Mouse (Mus musculus): Measurements from ENCODE around the gene Slc25a1. TPM values are rescaled to one million over a fixed set of nuclear protein-coding genes. Genes with fewer than 3 reads are reported as not detected.

The Slc25a1 gene
- polyA plus RNA-seq, 1 experiment = 72.5 TPM

- Histone ChIP-seq H3K27me3 (ENCODE audit: control insufficient read depth, insufficient read depth, insufficient read length) (no peaks in the 10 kb centered on the region), H3K36me3 (ENCODE audit: control insufficient read depth, insufficient read depth) (no peaks in the 10 kb centered on the region), H3ac (ENCODE audit: control insufficient read depth, insufficient read length) (no peak within 1 kb of the TSS), H3K79me2 (ENCODE audit: control insufficient read depth, insufficient read depth) (peaks cover 20% of the 10 kb centered on the region), H3K4me2 (ENCODE audit: low read depth) (no peak within 1 kb of the TSS), H3K4me3 (no peak within 1 kb of the TSS)
- no peak for TF ChIP-seq REST (IDR thresholded peaks at IDR 0.05; ENCODE audit: insufficient read depth, insufficient read length)
- TF ChIP-seq POLR2A (IDR thresholded peaks at IDR 0.05; ENCODE audit: insufficient read length, low read depth) = no peak
- no peak for TF ChIP-seq MAX (IDR thresholded peaks at IDR 0.05; ENCODE audit: low read depth)
- TF ChIP-seq MYOG (IDR thresholded peaks at IDR 0.05; ENCODE audit: control insufficient read depth in 1 of 3, insufficient read depth in 1 of 3, insufficient read length in 2 of 3, low read depth in 2 of 3) = no peak
Measured at GRCm38 (mm10) chr16:17893923-17894322, 34.1 kb downstream of the Slc25a1 start, which contains the start of gene Tssk1. Gene Tssk1, plus strand, starts transcription at chr16:17894223.

- no peak overlapping the region for H3ac ChIP-seq (ENCODE audit: control insufficient read depth, insufficient read length)
- no peak overlapping the region for H3K4me2 ChIP-seq (ENCODE audit: low read depth)
- no peak for TF ChIP-seq CEBPB (IDR thresholded peaks at IDR 0.05; ENCODE audit: insufficient read depth, poor library complexity, severe bottlenecking)
- no peak for TF ChIP-seq USF1 (IDR thresholded peaks at IDR 0.05; ENCODE audit: low read depth)
- TF ChIP-seq E2F4 (IDR thresholded peaks at IDR 0.05; ENCODE audit: insufficient read depth) = no peak
- no peak for TF ChIP-seq REST (IDR thresholded peaks at IDR 0.05; ENCODE audit: insufficient read depth, insufficient read length)
- TF ChIP-seq MYOG (IDR thresholded peaks at IDR 0.05; ENCODE audit: control insufficient read depth in 1 of 3, insufficient read depth in 1 of 3, insufficient read length in 2 of 3, low read depth in 2 of 3) = no peak
- no peak for TF ChIP-seq TCF3 (IDR thresholded peaks at IDR 0.05; ENCODE audit: insufficient read length, low read depth)
- TF ChIP-seq POLR2AphosphoS2 (IDR thresholded peaks at IDR 0.05; ENCODE audit: insufficient read length, low read depth) = no peak
- TF ChIP-seq TCF12 (IDR thresholded peaks at IDR 0.05; ENCODE audit: insufficient read depth, poor library complexity, severe bottlenecking) = no peak
- TF ChIP-seq POLR2A (IDR thresholded peaks at IDR 0.05; ENCODE audit: insufficient read length, low read depth) = no peak
- TF ChIP-seq SRF (IDR thresholded peaks at IDR 0.05; ENCODE audit: control insufficient read depth, insufficient read length, low read depth) = no peak
- no peak for TF ChIP-seq MAX (IDR thresholded peaks at IDR 0.05; ENCODE audit: low read depth)
- TF ChIP-seq MYOD1 (IDR thresholded peaks at IDR 0.05; ENCODE audit: control insufficient read depth in 1 of 3, insufficient read length in 2 of 3, low read depth in 2 of 3) = no peak
- no peak overlapping the region for H3K4me3 ChIP-seq
- peaks cover 26% of the 10 kb centered on the region for H3K79me2 ChIP-seq (ENCODE audit: control insufficient read depth, insufficient read depth)
- no peaks in the 10 kb centered on the region for H3K27me3 ChIP-seq (ENCODE audit: control insufficient read depth, insufficient read depth, insufficient read length)
- H3K36me3 ChIP-seq (ENCODE audit: control insufficient read depth, insufficient read depth) = no peaks in the 10 kb centered on the region
Measured at GRCm38 (mm10) chr16:17892606-17893005, 35.4 kb downstream of the Slc25a1 start.

- H3K4me3 ChIP-seq = peak within 1 kb of the TSS; percentile 65
- H3K36me3 ChIP-seq (ENCODE audit: control insufficient read depth, insufficient read depth) = no peaks in the 10 kb centered on the region
- H3K27me3 ChIP-seq (ENCODE audit: control insufficient read depth, insufficient read depth, insufficient read length) = no peaks in the 10 kb centered on the region
- peaks cover 36% of the 10 kb centered on the region for H3K79me2 ChIP-seq (ENCODE audit: control insufficient read depth, insufficient read depth)
- H3ac ChIP-seq (ENCODE audit: control insufficient read depth, insufficient read length) = peak within 1 kb of the TSS; percentile 58
- H3K4me2 ChIP-seq (ENCODE audit: low read depth) = peak within 1 kb of the TSS; percentile 97
- TF ChIP-seq SRF (IDR thresholded peaks at IDR 0.05; ENCODE audit: control insufficient read depth, insufficient read length, low read depth) (no peak), POLR2AphosphoS2 (IDR thresholded peaks at IDR 0.05; ENCODE audit: insufficient read length, low read depth) (peak; percentile 97), POLR2A (IDR thresholded peaks at IDR 0.05; ENCODE audit: insufficient read length, low read depth) (peak; percentile 98), MYOD1 (IDR thresholded peaks at IDR 0.05; ENCODE audit: control insufficient read depth in 1 of 3, insufficient read length in 2 of 3, low read depth in 2 of 3) (no peak), REST (IDR thresholded peaks at IDR 0.05; ENCODE audit: insufficient read depth, insufficient read length) (no peak), USF1 (IDR thresholded peaks at IDR 0.05; ENCODE audit: low read depth) (no peak), TCF3 (IDR thresholded peaks at IDR 0.05; ENCODE audit: insufficient read length, low read depth) (no peak), CEBPB (IDR thresholded peaks at IDR 0.05; ENCODE audit: insufficient read depth, poor library complexity, severe bottlenecking) (no peak), E2F4 (IDR thresholded peaks at IDR 0.05; ENCODE audit: insufficient read depth) (no peak), MAX (IDR thresholded peaks at IDR 0.05; ENCODE audit: low read depth) (no peak), MYOG (IDR thresholded peaks at IDR 0.05; ENCODE audit: control insufficient read depth in 1 of 3, insufficient read depth in 1 of 3, insufficient read length in 2 of 3, low read depth in 2 of 3) (peak in 1 of 3 experiments; percentile 1), TCF12 (IDR thresholded peaks at IDR 0.05; ENCODE audit: insufficient read depth, poor library complexity, severe bottlenecking) (no peak)
Measured at GRCm38 (mm10) chr16:17891567-17891959, 36.5 kb downstream of the Slc25a1 start, which contains the start of gene Gm20518. Gene Gm20518, minus strand, starts transcription at chr16:17891671.

- peak overlapping the region; percentile 65 for H3K4me3 ChIP-seq
- TF ChIP-seq POLR2A (IDR thresholded peaks at IDR 0.05; ENCODE audit: insufficient read length, low read depth) = peak; percentile 49
- no peak for TF ChIP-seq CEBPB (IDR thresholded peaks at IDR 0.05; ENCODE audit: insufficient read depth, poor library complexity, severe bottlenecking)
- peak in 2 of 3 experiments; percentile 50 to 63 for TF ChIP-seq MYOD1 (IDR thresholded peaks at IDR 0.05; ENCODE audit: control insufficient read depth in 1 of 3, insufficient read length in 2 of 3, low read depth in 2 of 3)
- no peak for TF ChIP-seq TCF3 (IDR thresholded peaks at IDR 0.05; ENCODE audit: insufficient read length, low read depth)
- TF ChIP-seq USF1 (IDR thresholded peaks at IDR 0.05; ENCODE audit: low read depth) = no peak
- TF ChIP-seq TCF12 (IDR thresholded peaks at IDR 0.05; ENCODE audit: insufficient read depth, poor library complexity, severe bottlenecking) = no peak
- no peak for TF ChIP-seq POLR2AphosphoS2 (IDR thresholded peaks at IDR 0.05; ENCODE audit: insufficient read length, low read depth)
- TF ChIP-seq E2F4 (IDR thresholded peaks at IDR 0.05; ENCODE audit: insufficient read depth) = no peak
- TF ChIP-seq MYOG (IDR thresholded peaks at IDR 0.05; ENCODE audit: control insufficient read depth in 1 of 3, insufficient read depth in 1 of 3, insufficient read length in 2 of 3, low read depth in 2 of 3) = peak in 1 of 3 experiments; percentile 66
- no peak for TF ChIP-seq MAX (IDR thresholded peaks at IDR 0.05; ENCODE audit: low read depth)
- TF ChIP-seq REST (IDR thresholded peaks at IDR 0.05; ENCODE audit: insufficient read depth, insufficient read length) = peak; percentile 52
- no peak for TF ChIP-seq SRF (IDR thresholded peaks at IDR 0.05; ENCODE audit: control insufficient read depth, insufficient read length, low read depth)
Measured at GRCm38 (mm10) chr16:17890917-17891566, 37.0 kb downstream of the Slc25a1 start.

More at GRCm38 (mm10) chr16:17890917-17891566, 37.0 kb downstream of the Slc25a1 start:
- H3ac ChIP-seq (ENCODE audit: control insufficient read depth, insufficient read length) = peak overlapping the region; percentile 58
- no peaks in the 10 kb centered on the region for H3K36me3 ChIP-seq (ENCODE audit: control insufficient read depth, insufficient read depth)
- H3K27me3 ChIP-seq (ENCODE audit: control insufficient read depth, insufficient read depth, insufficient read length) = no peaks in the 10 kb centered on the region
- H3K4me2 ChIP-seq (ENCODE audit: low read depth) = peak overlapping the region; percentile 97
- H3K79me2 ChIP-seq (ENCODE audit: control insufficient read depth, insufficient read depth) = peaks cover 41% of the 10 kb centered on the region
